8 mouse cellular contexts compared by ENCODE assay signal in the genomic region with DNA sequence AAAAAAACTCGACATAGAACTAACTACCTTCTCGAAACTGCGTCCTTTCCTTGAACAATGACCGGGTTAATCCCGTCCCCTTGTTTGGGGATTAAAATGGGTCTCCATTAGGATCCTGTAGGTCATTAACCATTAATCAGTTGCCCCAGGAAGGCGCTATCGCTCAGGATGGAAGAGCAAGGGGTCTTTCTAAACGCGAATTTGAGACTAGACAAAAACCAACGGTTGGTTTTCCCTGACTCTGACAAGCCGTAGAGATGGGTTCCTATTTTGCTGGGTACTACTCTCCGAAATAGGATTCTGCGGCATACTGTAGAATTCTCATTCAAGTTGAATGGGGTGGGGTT. TPM values are rescaled to one million over a fixed set of nuclear protein-coding genes. Genes with fewer than 3 reads are reported as not detected.
A peak's percentile ranks its signal among the peaks of the same experiment; 100 is the strongest.
DNase-seq lines count a peak whose midpoint lies in the region; ATAC-seq and TF ChIP-seq lines count a peak whose summit lies in the region.

No protein-coding gene starts in this region.

- intact Hi-C loops in heart, postnatal 25 days (cut with DNase I), result loop anchor here (5.0 kb wide), 1 partner anchor 225 kb away; the partner anchor contains the start of gene Vcpkmt

- no peak for DNase-seq in heart, postnatal 25 days (ENCODE audit: low spot score)
- DNase-seq in ES-E14 (ENCODE audit: low read depth, low spot score), result no peak
- no peak for DNase-seq in forebrain, embryonic 14.5 days (ENCODE audit: low spot score)
- DNase-seq in cerebellum, adult 11 months, result no peak
- DNase-seq in thymus, adult 18-20 months, result no peak

- no peak for ATAC-seq in heart, embryonic 15.5 days (replicated peaks; ENCODE audit: insufficient number of reproducible peaks, insufficient read depth, low FRiP score, low read depth)
- ATAC-seq in forebrain, embryonic 14.5 days, result no peak; the same call in 1 of the 2 replicates
- ATAC-seq in liver, embryonic 16.5 days (ENCODE audit: low read depth), result no peak
- ATAC-seq in inflammation-experienced regulatory T-cells, adult 6 months, result no peak

- H3K4me3 ChIP-seq in heart, embryonic 15.5 days, result peak overlapping the region; percentile 90
- H3K4me3 ChIP-seq in ES-E14 (ENCODE audit: insufficient read depth in 1 of 2, low read depth in 1 of 2, low read length in 2 of 2, poor library complexity in 1 of 2, severe bottlenecking in 1 of 2), result peak overlapping the region; percentile 78 to 89
- H3K4me3 ChIP-seq in forebrain, embryonic 14.5 days (ENCODE audit: low read depth, low read length), result peak overlapping the region; percentile 78
- peak overlapping the region; percentile 91 for H3K4me3 ChIP-seq in liver, embryonic 16.5 days (ENCODE audit: low read depth, low read length)

- WGBS in heart, embryonic 15.5 days, result 4% methylated on average over 13 of the region's 13 CpGs
- 7% methylated on average over 13 of the region's 13 CpGs for WGBS in forebrain, embryonic 14.5 days
- 5% methylated on average over 13 of the region's 13 CpGs for WGBS in liver, embryonic 16.5 days (ENCODE audit: insufficient replicate concordance)

- in situ Hi-C loops in ES-E14 (cut with MboI; ENCODE audit: low sequenced_read_pairs in 2 of 2, unreplicated experiment in 2 of 2), result no loop called here

- peak overlapping the region; percentile 90 for H3K9ac ChIP-seq in heart, embryonic 15.5 days
- H3K9ac ChIP-seq in ES-E14 (ENCODE audit: insufficient read depth, low read depth, low read length, poor library complexity, severe bottlenecking), result peak overlapping the region; percentile 57; the same call in 1 of the 2 replicates
- H3K9ac ChIP-seq in forebrain, embryonic 14.5 days (ENCODE audit: low read length), result peak overlapping the region; percentile 90
- peak overlapping the region; percentile 96 for H3K9ac ChIP-seq in liver, embryonic 16.5 days (ENCODE audit: low read depth, low read length)

- peaks cover 7% of the 10 kb centered on the region for H3K4me1 ChIP-seq in heart, embryonic 15.5 days (replicated peaks)
- H3K4me1 ChIP-seq in ES-E14 (ENCODE audit: control insufficient read depth in 2 of 2, insufficient read depth in 2 of 2, low read length in 2 of 2, poor library complexity in 1 of 2), result no peaks in the 10 kb centered on the region
- H3K4me1 ChIP-seq in forebrain, embryonic 14.5 days (ENCODE audit: control insufficient read depth, insufficient read depth, low read length), result peaks cover 7% of the 10 kb centered on the region; the same call in 1 of the 2 replicates
- H3K4me1 ChIP-seq in liver, embryonic 16.5 days (ENCODE audit: control insufficient read depth, low read depth, low read length), result peaks cover 5% of the 10 kb centered on the region

- H3K4me2 ChIP-seq in heart, embryonic 15.5 days, result peak overlapping the region; percentile 78
- peak overlapping the region; percentile 68 for H3K4me2 ChIP-seq in forebrain, embryonic 14.5 days (ENCODE audit: low read length)
- peak overlapping the region; percentile 81 for H3K4me2 ChIP-seq in liver, embryonic 16.5 days (ENCODE audit: low read depth, low read length)

- H3K27ac ChIP-seq in heart, embryonic 15.5 days, result peak overlapping the region; percentile 82
- no peak overlapping the region for H3K27ac ChIP-seq in ES-E14 (ENCODE audit: insufficient read depth, low read depth, low read length, poor library complexity, severe bottlenecking)
- no peak overlapping the region for H3K27ac ChIP-seq in forebrain, embryonic 14.5 days (ENCODE audit: low read depth, low read length)
- H3K27ac ChIP-seq in liver, embryonic 16.5 days (ENCODE audit: low read length), result peak overlapping the region; percentile 91

- H3K27me3 ChIP-seq in heart, embryonic 15.5 days, result no peaks in the 10 kb centered on the region
- no peaks in the 10 kb centered on the region for H3K27me3 ChIP-seq in forebrain, embryonic 14.5 days (replicated peaks; ENCODE audit: control insufficient read depth, insufficient read depth, low read length)
- H3K27me3 ChIP-seq in liver, embryonic 16.5 days (ENCODE audit: control insufficient read depth, insufficient read depth, low read depth, low read length), result no peaks in the 10 kb centered on the region

- peaks cover 22% of the 10 kb centered on the region for H3K36me3 ChIP-seq in heart, embryonic 15.5 days
- H3K36me3 ChIP-seq in ES-E14 (ENCODE audit: control insufficient read depth, insufficient read depth, low read length, poor library complexity, severe bottlenecking), result peaks cover 4% of the 10 kb centered on the region
- H3K36me3 ChIP-seq in forebrain, embryonic 14.5 days (ENCODE audit: control insufficient read depth, insufficient read depth, low read length), result peaks cover 17% of the 10 kb centered on the region
- peaks cover 7% of the 10 kb centered on the region for H3K36me3 ChIP-seq in liver, embryonic 16.5 days (ENCODE audit: control insufficient read depth, insufficient read depth)

- H3K9me3 ChIP-seq in heart, embryonic 15.5 days (replicated peaks), result no peaks in the 10 kb centered on the region
- H3K9me3 ChIP-seq in ES-E14 (ENCODE audit: control insufficient read depth, insufficient read depth, low read depth, low read length), result no peaks in the 10 kb centered on the region
- no peaks in the 10 kb centered on the region for H3K9me3 ChIP-seq in forebrain, embryonic 14.5 days (replicated peaks; ENCODE audit: control insufficient read depth, low read length)
- H3K9me3 ChIP-seq in liver, embryonic 16.5 days (replicated peaks; ENCODE audit: control insufficient read depth, low read length), result no peaks in the 10 kb centered on the region

TF ChIP-seq in ES-E14, 5 proteins besides CTCF, POLR2A, EP300 and RAD21:
- no peak for TF ChIP-seq CHD2 (IDR thresholded peaks at IDR 0.05; ENCODE audit: low read depth, low read length)
- TF ChIP-seq ZC3H11A (IDR thresholded peaks at IDR 0.05; ENCODE audit: borderline replicate concordance, low read depth, low read length), result no peak
- TF ChIP-seq ZNF384 (IDR thresholded peaks at IDR 0.05; ENCODE audit: low read depth, low read length), result no peak
- no peak for TF ChIP-seq MAFK (IDR thresholded peaks at IDR 0.05; ENCODE audit: insufficient read depth, low read depth, low read length)
- TF ChIP-seq HCFC1 (IDR thresholded peaks at IDR 0.05; ENCODE audit: borderline replicate concordance, insufficient read depth, low read length), result no peak

RNA-seq across cellular contexts. Expression of gene Nemf, which starts 0.3 kb away (rescaled TPM):
- polyA plus RNA-seq in heart, embryonic 15.5 days (2015; fragmentation: Nextera tagmentation; extraction: Ambion mirVana), result 57.6 and 59.3 TPM in 2 replicates
- 10 to 100 TPM; 24.0 to 24.4 TPM for total RNA-seq in heart, postnatal 25 days (2021)
- total RNA-seq in ES-E14 (2012; rRNA removed), result 46.9 and 47.9 TPM in 2 replicates
- 67.4 and 80.0 TPM in 2 replicates for polyA plus RNA-seq in forebrain, embryonic 14.5 days (2014; fragmentation: Nextera tagmentation; extraction: Ambion mirVana)
- 33.7 and 34.2 TPM in 2 replicates for polyA plus RNA-seq in liver, embryonic 16.5 days (2015; fragmentation: Nextera tagmentation; extraction: Ambion mirVana)
- 100 to 1,000 TPM; 135 to 198 (median 180) TPM for polyA plus RNA-seq in inflammation-experienced regulatory T-cells, adult 6 months (2017; shearing (Covaris generic))

RNA-seq across cellular contexts. Expression of gene Arf6, which starts 14.7 kb away (rescaled TPM):
- 38.2 and 40.5 TPM in 2 replicates for polyA plus RNA-seq in heart, embryonic 15.5 days (2015; fragmentation: Nextera tagmentation; extraction: Ambion mirVana)
- 10 to 100 TPM; 40.5 to 43.7 TPM for total RNA-seq in heart, postnatal 25 days (2021)
- 74.7 and 89.3 TPM in 2 replicates for total RNA-seq in ES-E14 (2012; rRNA removed)
- polyA plus RNA-seq in forebrain, embryonic 14.5 days (2014; fragmentation: Nextera tagmentation; extraction: Ambion mirVana), result 33.8 and 34.5 TPM in 2 replicates
- polyA plus RNA-seq in liver, embryonic 16.5 days (2015; fragmentation: Nextera tagmentation; extraction: Ambion mirVana), result 21.8 TPM in 2 replicates
- 10 to 100 TPM; 40.5 to 93.3 (median 88.9) TPM for polyA plus RNA-seq in inflammation-experienced regulatory T-cells, adult 6 months (2017; shearing (Covaris generic))

RNA-seq across cellular contexts. Expression of gene Gm9887, which starts 15.0 kb away (rescaled TPM):
- polyA plus RNA-seq in heart, embryonic 15.5 days (2015; fragmentation: Nextera tagmentation; extraction: Ambion mirVana), result 1.1 and 1.5 TPM in 2 replicates
- under 1 TPM; 0.60 to 0.61 TPM for total RNA-seq in heart, postnatal 25 days (2021)
- total RNA-seq in ES-E14 (2012; rRNA removed), result 1.4 and 2.6 TPM in 2 replicates
- polyA plus RNA-seq in forebrain, embryonic 14.5 days (2014; fragmentation: Nextera tagmentation; extraction: Ambion mirVana), result 0.83 and 1.3 TPM in 2 replicates
- 0.32 and 1.1 TPM in 2 replicates for polyA plus RNA-seq in liver, embryonic 16.5 days (2015; fragmentation: Nextera tagmentation; extraction: Ambion mirVana)
- polyA plus RNA-seq in inflammation-experienced regulatory T-cells, adult 6 months (2017; shearing (Covaris generic)), result not detected

Comparison
In these comparisons a context has a peak if more than half of its experiments do, and no peak if none do; other contexts are left out.
1. H3K27ac ChIP-seq: peak in heart, embryonic 15.5 days (single experiment) and liver, embryonic 16.5 days (single experiment); none in ES-E14 (single experiment) and forebrain, embryonic 14.5 days (single experiment).
2. Peak in every context shown above with its lines, with median percentiles within 50 percentile points of each other: H3K4me2 ChIP-seq, H3K4me3 ChIP-seq and H3K9ac ChIP-seq.